Mouse (Mus musculus) forebrain, embryonic 12.5 days (tissue): ENCODE measurements around the gene Synj1. TPM values are rescaled to one million over a fixed set of nuclear protein-coding genes. Genes with fewer than 3 reads are reported as not detected.

ENCODE experiments used
- ATAC-seq: fragments of 200-750 bp; cut with Nextera tagmentation; 2 replicates; pipeline ENCODE4 v1.8.0; 2017; ENCODE audit warnings: moderate TSS enrichment; ENCODE audit not compliant: low FRiP score
- H3K27ac ChIP-seq: fragments of 300-500 bp; sonication (generic); 2 replicates; pipeline ENCODE4 v1.5.1; 2016; ENCODE audit warnings: mild to moderate bottlenecking
- H3K27me3 ChIP-seq: fragments of 300-500 bp; sonication (generic); 2 replicates; pipeline ENCODE4 v1.6.1; 2016; ENCODE audit warnings: mild to moderate bottlenecking
- H3K36me3 ChIP-seq: fragments of 300-500 bp; sonication (generic); replicated peaks from 2 replicates; pipeline ENCODE4 v1.6.1; 2016; ENCODE audit warnings: mild to moderate bottlenecking
- H3K4me1 ChIP-seq: fragments of 300-500 bp; sonication (generic); 2 replicates; pipeline ENCODE4 v1.6.1; 2016
- H3K4me2 ChIP-seq: fragments of 300-500 bp; sonication (generic); 2 replicates; pipeline ENCODE4 v1.6.1; 2016; ENCODE audit warnings: mild to moderate bottlenecking, moderate library complexity
- H3K4me3 ChIP-seq: fragments of 300-500 bp; sonication (generic); replicated peaks from 2 replicates; pipeline ENCODE4 v1.5.1; 2016; ENCODE audit warnings: mild to moderate bottlenecking
- H3K9ac ChIP-seq: fragments of 300-500 bp; sonication (generic); 2 replicates; pipeline ENCODE4 v1.6.1; 2016; ENCODE audit warnings: mild to moderate bottlenecking
- H3K9me3 ChIP-seq: fragments of 300-500 bp; sonication (generic); 2 replicates; pipeline ENCODE4 v1.6.1; 2016
- WGBS: fragments of 180-500 bp; shearing (Covaris S2); methylation state at CpG from one replicate; pipeline ENCODE4 v1.1.7; 2016; 5-methylcytosine and 5-hydroxymethylcytosine counted together
- microRNA-seq: library from miRNA; unstranded; fragments of <30 nt; microRNA quantifications from one replicate; pipeline ENCODE4, GENCODE M21; 2017
- polyA plus RNA-seq: library from polyadenylated mRNA; unstranded; fragments of >200 nt; fragmentation: Nextera tagmentation; extraction: Ambion mirVana; gene quantifications from 2 replicates; pipeline ENCODE4 v1.2.1, GENCODE M21; 2016

The Synj1 gene
- polyA plus RNA-seq, 1 experiment from 2014 or later = 26.6 TPM

GRCm38 (mm10) chr16:90893792-90894191 is 117.3 kb downstream of the Synj1 start:
- Histone ChIP-seq H3K9me3 (no peaks in the 10 kb centered on the region), H3K27ac (no peak overlapping the region), H3K36me3 (no peaks in the 10 kb centered on the region), H3K9ac (no peak overlapping the region), H3K4me1 (no peaks in the 10 kb centered on the region), H3K27me3 (0 out of 2 replicates have a peak, but pooled peaks cover 4% of the 10 kb centered on the region), H3K4me3 (no peak overlapping the region), H3K4me2 (no peak overlapping the region)
- 71% methylated on average over 9 of the region's 9 CpGs for WGBS
- no peak for ATAC-seq

- 84% methylated on average over 7 of the region's 7 CpGs for WGBS
- no peak for ATAC-seq
- Histone ChIP-seq H3K27ac (no peak overlapping the region), H3K9me3 (no peaks in the 10 kb centered on the region), H3K4me3 (no peak overlapping the region), H3K36me3 (no peaks in the 10 kb centered on the region), H3K9ac (no peak overlapping the region), H3K4me2 (no peak overlapping the region), H3K4me1 (no peaks in the 10 kb centered on the region), H3K27me3 (0 out of 2 replicates have a peak, but pooled peaks cover 4% of the 10 kb centered on the region)
Observed at GRCm38 (mm10) chr16:90893019-90893418, 118.1 kb downstream of the Synj1 start.

- no peak overlapping the region for H3K27ac ChIP-seq
- no peaks in the 10 kb centered on the region for H3K4me1 ChIP-seq
- H3K36me3 ChIP-seq = no peaks in the 10 kb centered on the region
- ATAC-seq = no peak
- no peaks in the 10 kb centered on the region for H3K9me3 ChIP-seq
- H3K9ac ChIP-seq = no peak overlapping the region
- no peak overlapping the region for H3K4me3 ChIP-seq
- no peak overlapping the region for H3K4me2 ChIP-seq
- 0 out of 2 replicates have a peak, but pooled peaks cover 4% of the 10 kb centered on the region for H3K27me3 ChIP-seq
- WGBS = 86% methylated on average over 8 of the region's 8 CpGs
Observed at GRCm38 (mm10) chr16:90892081-90892480, 119.0 kb downstream of the Synj1 start.

GRCm38 (mm10) chr16:90891601-90892000 is 119.5 kb downstream of the Synj1 start:
- Histone ChIP-seq H3K9me3 (no peaks in the 10 kb centered on the region), H3K27me3 (0 out of 2 replicates have a peak, but pooled peaks cover 4% of the 10 kb centered on the region), H3K4me1 (no peaks in the 10 kb centered on the region), H3K4me3 (no peak overlapping the region), H3K27ac (no peak overlapping the region), H3K36me3 (no peaks in the 10 kb centered on the region), H3K4me2 (no peak overlapping the region), H3K9ac (no peak overlapping the region)
- 73% methylated on average over 14 of the region's 14 CpGs for WGBS
- no peak for ATAC-seq

- Histone ChIP-seq H3K4me2 (no peak overlapping the region), H3K9ac (no peak overlapping the region), H3K27ac (no peak overlapping the region), H3K9me3 (no peaks in the 10 kb centered on the region), H3K4me3 (no peak overlapping the region), H3K36me3 (no peaks in the 10 kb centered on the region), H3K4me1 (no peaks in the 10 kb centered on the region), H3K27me3 (0 out of 2 replicates have a peak, but pooled peaks cover 4% of the 10 kb centered on the region)
- WGBS = 91% methylated on average over 9 of the region's 9 CpGs
- no peak for ATAC-seq
Observed at GRCm38 (mm10) chr16:90890683-90891082, 120.4 kb downstream of the Synj1 start.

Small RNA genes within 50 kb of the gene (microRNA-seq; reads per million reads assigned to microRNA genes)
- not detected for gene Gm22933

Other genes with a start within 250 kb of the Synj1 start
- 13.6 and 13.9 TPM in 2 replicates for gene Urb1, start 200.9 kb downstream of the Synj1 start, polyA plus RNA-seq
- gene Eva1c, start 184.6 kb downstream of the Synj1 start, polyA plus RNA-seq = 2.6 and 3.6 TPM in 2 replicates
- 49.6 and 51.0 TPM in 2 replicates for gene Cfap298, start 76.2 kb downstream of the Synj1 start, polyA plus RNA-seq
- gene Paxbp1, start 33.2 kb upstream of the Synj1 start, polyA plus RNA-seq = 105 TPM in 2 replicates
- 0.43 TPM in 1 of 2 replicates, not detected in the other for gene 4932438H23Rik, start 83.8 kb upstream of the Synj1 start, polyA plus RNA-seq
- 20.8 and 28.1 TPM in 2 replicates for gene Olig2, start 214.1 kb upstream of the Synj1 start, polyA plus RNA-seq